Mouse (Mus musculus) cortical plate, adult 2 months (tissue): ENCODE results near the gene Fancc.

Source experiments
- CTCF ChIP-seq: fragments of 200-500 bp; IDR thresholded peaks from 2 replicates; pipeline ENCODE4 v1.5.1; 2011; ENCODE audit warnings: mild to moderate bottlenecking, control low read depth, low read length; ENCODE audit not compliant: insufficient read depth; ENCODE audit errors: extremely low read depth
- POLR2A ChIP-seq: fragments of 200-500 bp; IDR thresholded peaks from 2 replicates; pipeline ENCODE4 v1.6.1; 2011; ENCODE audit warnings: mild to moderate bottlenecking, low read length, control low read depth; ENCODE audit not compliant: insufficient read depth; ENCODE audit errors: extremely low read depth

- no peak for TF ChIP-seq CTCF
- TF ChIP-seq POLR2A, result no peak
These were observed 28.6 kb upstream of the Fancc start for GRCm38 (mm10) chr13:63525571-63526197.
